Mouse (Mus musculus) right cerebral cortex, postnatal 10 days (tissue): Measurements from ENCODE around the gene Nt5c2.
A peak's percentile ranks its signal among the peaks of the same experiment; 100 is the strongest.

Source experiments
- DNase-seq, 2 experiments: peaks; one replicate each; pipeline ENCODE4 v3.0.0; 2021; ENCODE audit warnings: low spot score in 2 of 2

Gene Nt5c2

GRCm38 (mm10) chr19:47014447-47015381 is at the start of gene Nt5c2, which contains the start of gene Ina:
Gene Nt5c2, minus strand, starts transcription at chr19:47015153.
Gene Ina, plus strand, starts transcription at chr19:47014698.
- DNase-seq, result peak; percentile 88 to 90

GRCm38 (mm10) chr19:47057684-47058083 is 42.7 kb upstream of the Nt5c2 start:
- DNase-seq, result no peak

GRCm38 (mm10) chr19:47053471-47053870 is 38.5 kb upstream of the Nt5c2 start:
- no peak for DNase-seq

- DNase-seq, result no peak
Observed at GRCm38 (mm10) chr19:47052927-47053326, 38.0 kb upstream of the Nt5c2 start.

- peak; percentile 88 to 89 for DNase-seq
Observed at GRCm38 (mm10) chr19:47050271-47051032, 35.5 kb upstream of the Nt5c2 start, which contains the start of gene Pcgf6. Gene Pcgf6, minus strand, starts transcription at chr19:47050906.

GRCm38 (mm10) chr19:47049840-47050239 is 34.9 kb upstream of the Nt5c2 start:
- DNase-seq, result no peak

- DNase-seq, result no peak
Observed at GRCm38 (mm10) chr19:47049061-47049460, 34.1 kb upstream of the Nt5c2 start.

GRCm38 (mm10) chr19:47047236-47047833 is 32.4 kb upstream of the Nt5c2 start:
- no peak for DNase-seq

- DNase-seq, result no peak
Observed at GRCm38 (mm10) chr19:47046343-47046742, 31.4 kb upstream of the Nt5c2 start.

- DNase-seq, result no peak
Observed at GRCm38 (mm10) chr19:47043608-47044007, 28.7 kb upstream of the Nt5c2 start.

GRCm38 (mm10) chr19:47040720-47041473 is 25.9 kb upstream of the Nt5c2 start:
- DNase-seq, result no peak

GRCm38 (mm10) chr19:47036596-47036995 is 21.6 kb upstream of the Nt5c2 start:
- no peak for DNase-seq

- no peak for DNase-seq
Observed at GRCm38 (mm10) chr19:47034916-47035315, 20.0 kb upstream of the Nt5c2 start.

- no peak for DNase-seq
Observed at GRCm38 (mm10) chr19:47031770-47032169, 16.8 kb upstream of the Nt5c2 start.

GRCm38 (mm10) chr19:47029796-47030195 is 14.8 kb upstream of the Nt5c2 start:
- no peak for DNase-seq

GRCm38 (mm10) chr19:47026513-47026912 is 11.6 kb upstream of the Nt5c2 start:
- DNase-seq, result no peak

GRCm38 (mm10) chr19:47024954-47025353 is 10.0 kb upstream of the Nt5c2 start:
- DNase-seq, result no peak

GRCm38 (mm10) chr19:47023546-47023945 is 8.6 kb upstream of the Nt5c2 start:
- DNase-seq, result no peak

- no peak for DNase-seq
Observed at GRCm38 (mm10) chr19:47022709-47023108, 7.8 kb upstream of the Nt5c2 start.

- no peak for DNase-seq
Observed at GRCm38 (mm10) chr19:47019326-47019725, 4.4 kb upstream of the Nt5c2 start.

GRCm38 (mm10) chr19:47018330-47018729 is 3.4 kb upstream of the Nt5c2 start:
- no peak for DNase-seq
